Mouse (Mus musculus) neural tube, embryonic 10.5 days (tissue): Measurements from ENCODE around the gene Klra4.
"Not testable (repeated sequence)": the region's sequence is repeated elsewhere in the genome, so short reads cannot be mapped to it uniquely, and the experiment has no call there.

Experiments
- DNase-seq: peaks from one replicate; pipeline ENCODE4 v3.0.0-alpha.2; 2017; ENCODE audit warnings: low spot score; ENCODE audit errors: extremely low spot score

Klra4 gene

DNA sequence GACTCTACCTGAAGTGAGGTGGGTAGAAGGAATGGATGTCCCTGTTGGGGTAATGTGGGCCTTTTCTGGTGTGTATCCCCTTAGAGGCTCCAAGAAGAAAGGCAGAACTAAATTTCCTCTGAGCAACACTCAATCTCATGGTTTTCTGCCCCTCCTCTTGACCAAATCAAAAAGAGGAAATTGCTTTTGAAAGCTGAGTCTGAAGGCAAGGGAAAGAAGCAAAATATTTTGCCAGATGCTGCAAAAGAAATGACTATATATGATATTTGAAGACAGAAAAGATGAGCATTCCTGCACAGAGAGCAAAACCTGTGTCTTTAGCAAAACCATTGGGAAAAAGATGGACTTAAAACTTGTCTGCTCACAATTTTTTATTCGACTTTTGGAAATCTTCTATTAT lies at the start of gene Klra4:
Klra4 (minus strand) TSS at position 101 of the 400 bp plus-strand sequence.
- DNase-seq, result not testable (repeated sequence)

DNA sequence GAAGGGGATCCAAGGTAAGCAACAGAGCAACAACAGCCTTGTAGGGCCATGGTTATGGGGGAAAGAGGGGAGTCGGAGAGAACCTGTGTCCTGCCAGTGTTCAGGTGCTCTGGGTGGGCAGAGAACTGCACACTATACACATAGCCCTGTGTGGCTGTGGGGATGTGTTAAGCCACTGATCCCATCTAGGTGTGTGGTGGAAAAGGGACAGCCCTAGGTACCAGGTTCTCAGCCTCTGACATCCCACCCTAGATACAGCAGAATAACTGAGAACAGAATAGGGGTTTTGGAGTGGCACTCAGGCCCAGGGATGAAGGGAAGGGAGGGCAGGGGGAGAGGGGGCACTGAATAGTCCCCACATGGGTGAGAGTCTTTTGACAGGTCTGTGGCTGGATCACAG lies 43.4 kb upstream of the Klra4 start:
- DNase-seq, result peak; percentile 11

DNA sequence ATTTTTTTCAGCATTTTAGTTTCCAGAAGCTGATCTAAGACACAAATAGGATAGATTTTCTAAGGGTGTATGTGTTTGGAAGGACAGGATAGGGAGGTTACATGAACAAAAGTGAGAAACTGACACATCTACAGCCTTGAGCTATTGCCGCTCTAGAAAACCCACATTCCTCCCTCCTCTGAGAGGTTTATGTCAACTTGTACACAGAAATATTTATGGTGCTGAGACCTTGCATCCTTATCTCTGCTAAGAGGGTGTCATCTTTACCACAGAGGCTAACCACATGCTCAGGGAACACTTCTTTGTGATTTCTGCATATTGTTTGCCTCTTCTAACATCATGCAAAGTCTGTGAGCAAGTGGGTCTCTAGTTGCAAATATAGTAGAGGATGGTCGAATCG lies 35.7 kb upstream of the Klra4 start:
- DNase-seq, result not testable (repeated sequence)

DNA sequence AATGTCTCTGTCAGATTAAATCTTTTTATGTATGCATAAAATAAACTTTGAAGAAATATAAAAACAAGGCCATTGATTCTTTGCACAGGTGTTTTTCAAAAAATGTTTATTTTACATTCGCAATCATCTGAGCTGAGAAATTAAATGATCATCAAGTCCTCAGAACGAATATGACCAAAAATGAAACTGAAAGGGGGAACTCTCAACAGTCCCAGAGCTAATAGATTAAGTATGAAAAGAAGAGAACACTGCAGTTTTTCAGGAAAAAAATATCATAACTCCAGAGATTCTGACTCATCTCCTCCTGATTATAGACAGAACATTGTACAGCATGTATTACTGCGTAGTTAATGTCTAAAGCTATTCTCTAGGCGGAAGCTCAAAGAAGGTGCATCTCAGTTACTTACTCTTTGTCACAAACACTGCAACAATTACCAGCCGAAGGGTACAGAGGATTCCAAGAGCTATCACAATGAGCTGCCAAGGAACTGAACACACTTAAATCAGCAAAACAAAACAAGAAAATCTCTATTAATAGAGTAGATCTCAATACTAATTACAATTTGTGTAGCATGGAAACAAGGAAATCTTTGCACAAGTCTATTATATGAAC lies 25.4 kb upstream of the Klra4 start:
- no peak for DNase-seq

DNA sequence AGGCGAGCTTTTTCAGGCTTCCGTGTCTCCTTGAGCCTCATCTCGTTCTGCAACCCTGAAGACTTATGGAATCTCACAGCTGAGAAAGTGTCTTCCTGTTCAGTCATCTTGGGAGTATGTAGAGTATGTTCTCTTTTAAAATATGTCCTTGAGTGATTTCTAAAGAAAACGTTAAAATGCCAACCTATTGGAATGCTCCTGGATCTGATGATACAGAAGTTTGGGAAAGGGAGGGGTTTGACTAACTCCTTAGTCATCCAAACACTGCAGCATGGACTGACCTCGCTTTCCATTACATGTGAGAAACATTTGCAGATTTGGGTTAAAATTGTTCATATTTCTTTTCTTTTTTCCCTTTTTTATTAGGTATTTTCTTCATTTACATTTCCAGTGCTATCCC lies 1.9 kb downstream of the Klra4 start:
- DNase-seq, result no peak

DNA sequence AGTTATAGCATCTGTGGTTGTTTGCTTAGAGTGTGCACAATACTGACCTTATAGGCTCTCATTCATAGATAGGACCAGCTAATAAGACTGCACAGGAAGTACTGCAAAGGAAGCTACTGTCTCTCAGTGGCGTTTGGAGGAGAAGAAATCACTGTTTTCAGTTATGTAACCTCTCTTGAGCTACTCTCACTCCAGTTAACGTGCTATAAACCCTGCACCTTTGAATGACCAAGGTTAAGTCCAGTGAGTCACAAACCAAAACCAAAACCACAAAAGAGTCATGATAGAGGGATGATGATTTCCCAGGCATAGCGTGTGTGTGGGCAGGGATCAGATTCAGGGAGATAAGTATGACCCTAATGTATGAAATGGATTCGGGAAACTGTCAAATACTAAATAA lies 31.9 kb downstream of the Klra4 start:
- not testable (repeated sequence) for DNase-seq

DNA sequence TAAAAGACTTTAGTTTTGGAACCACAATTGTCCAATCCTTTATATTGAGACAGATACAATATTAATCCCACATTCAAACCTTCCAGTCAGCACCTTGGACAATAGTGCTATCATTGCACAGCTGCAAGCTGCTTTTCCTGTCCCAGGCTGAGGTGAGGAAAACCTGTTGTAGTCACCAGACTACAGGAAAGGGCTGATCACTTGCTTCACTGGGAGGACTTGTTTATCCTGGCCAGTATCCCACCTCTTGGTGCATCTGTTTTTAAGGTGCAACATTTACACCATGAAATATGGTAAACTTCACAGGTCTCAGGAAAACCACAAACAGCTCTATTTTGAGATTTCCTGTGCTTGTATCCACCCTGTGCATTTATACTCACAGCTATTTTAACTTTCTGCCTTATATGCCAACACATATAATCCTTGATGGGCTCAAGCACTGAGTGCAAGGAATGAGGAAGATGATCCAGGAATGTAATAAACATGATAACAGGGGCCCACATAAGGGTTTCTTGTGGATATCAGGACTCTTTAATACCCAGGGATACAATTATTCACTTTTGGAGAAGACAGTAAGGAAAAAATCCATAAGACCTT lies 35.5 kb downstream of the Klra4 start:
- DNase-seq, result not testable (repeated sequence)

DNA sequence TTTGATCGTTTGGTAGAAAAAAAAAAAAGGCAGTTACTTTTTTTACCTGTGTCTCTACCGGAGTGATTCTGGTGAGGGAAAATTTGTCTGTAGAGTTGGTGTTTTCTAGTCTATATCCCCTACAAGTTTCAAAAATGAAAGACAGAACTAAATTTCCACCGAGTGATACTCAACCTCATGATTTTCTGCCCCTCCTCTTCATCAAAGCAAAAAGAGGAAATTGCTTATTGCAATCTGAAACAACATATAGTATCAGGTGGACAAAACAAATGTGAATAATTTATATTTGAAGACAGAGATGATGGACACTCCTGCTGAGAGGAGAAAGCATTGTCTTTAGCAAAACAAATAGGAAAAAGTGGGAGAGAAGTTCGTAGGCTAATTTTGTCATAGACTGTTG lies 40.2 kb downstream of the Klra4 start, which contains the start of gene Klra6:
Klra6 (minus strand) TSS at position 101 of the 400 bp plus-strand sequence.
- DNase-seq, result no peak
